Mouse (Mus musculus) thymus, adult 2 months (tissue): ENCODE data around the gene Gm8947. TPM values are rescaled to one million over a fixed set of nuclear protein-coding genes. Genes with fewer than 3 reads are reported as not detected.

Experiments
- DNase-seq: peaks from one replicate; pipeline ENCODE4 v3.0.0; 2021
- H3K27ac ChIP-seq: fragments of 200-500 bp; 2 replicates; pipeline ENCODE4 v1.5.1; 2012; ENCODE audit warnings: low read length, control low read depth; ENCODE audit not compliant: control insufficient read depth, insufficient read depth
- H3K27me3 ChIP-seq: fragments of 200-500 bp; 2 replicates; pipeline ENCODE4 v1.6.1; 2012; ENCODE audit warnings: mild to moderate bottlenecking, low read length, moderate library complexity, mixed read lengths; ENCODE audit not compliant: control insufficient read depth, insufficient read depth
- H3K36me3 ChIP-seq: fragments of 200-500 bp; 2 replicates; pipeline ENCODE4 v1.6.1; 2012; ENCODE audit warnings: mild to moderate bottlenecking, low read length, moderate library complexity; ENCODE audit not compliant: control insufficient read depth, insufficient read depth
- H3K4me1 ChIP-seq: fragments of 200-500 bp; replicated peaks from 2 replicates; pipeline ENCODE4 v1.6.1; 2012; ENCODE audit warnings: low read length; ENCODE audit not compliant: control insufficient read depth, insufficient read depth
- H3K4me3 ChIP-seq: fragments of 200-500 bp; 2 replicates; pipeline ENCODE4 v1.5.1; 2012; ENCODE audit warnings: mild to moderate bottlenecking, low read length, control low read depth, moderate library complexity; ENCODE audit not compliant: control insufficient read depth, insufficient read depth
- CTCF ChIP-seq: fragments of 200-500 bp; IDR thresholded peaks from 2 replicates; pipeline ENCODE4 v1.5.1; 2012; ENCODE audit warnings: mild to moderate bottlenecking, control low read depth, low read length, moderate library complexity, borderline replicate concordance; ENCODE audit not compliant: control insufficient read depth, poor library complexity, insufficient read depth; ENCODE audit errors: extremely low read depth
- POLR2A ChIP-seq: fragments of 200-500 bp; IDR thresholded peaks from 2 replicates; pipeline ENCODE4 v1.6.1; 2012; ENCODE audit warnings: mild to moderate bottlenecking, low read length, control low read depth, moderate library complexity; ENCODE audit not compliant: control insufficient read depth, poor library complexity, insufficient read depth; ENCODE audit errors: extremely low read depth
- WGBS: fragments of 180-500 bp; shearing (Covaris S2); methylation state at CpG from one replicate; pipeline ENCODE4 v1.1.7; 2018; 5-methylcytosine and 5-hydroxymethylcytosine counted together
- polyA plus RNA-seq: library from polyadenylated mRNA; depleted of rRNA; stranded (reverse); fragments of >200 nt; gene quantifications from 2 replicates; pipeline ENCODE4 v1.2.3, GENCODE M21; 2012

The Gm8947 gene
- polyA plus RNA-seq, 1 experiment = not detected

DNA sequence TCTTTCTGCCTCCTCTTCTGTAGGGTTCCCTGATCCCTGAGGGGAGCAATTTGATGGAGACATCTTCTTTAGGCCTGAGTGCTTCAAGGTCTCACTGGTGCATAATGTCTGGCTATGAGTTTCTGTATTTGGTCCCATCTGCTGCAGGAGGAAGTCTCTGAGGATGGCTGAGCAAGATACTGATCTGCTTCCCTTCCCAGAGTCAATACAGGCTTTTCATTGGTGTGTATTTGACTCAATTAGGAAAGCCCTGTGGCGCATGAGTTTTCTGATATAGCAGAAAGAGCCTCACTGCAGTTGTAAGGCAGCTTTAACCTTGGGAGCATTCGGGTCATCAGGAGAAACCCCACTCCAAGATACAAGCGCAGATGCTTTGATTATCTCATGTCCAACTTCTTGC lies 36.0 kb upstream of the Gm8947 start:
- Histone ChIP-seq H3K36me3 (no peaks in the 10 kb centered on the region), H3K4me3 (no peak overlapping the region), H3K4me1 (no peaks in the 10 kb centered on the region), H3K27ac (no peak overlapping the region), H3K27me3 (no peaks in the 10 kb centered on the region)
- TF ChIP-seq CTCF (no peak), POLR2A (no peak)
- WGBS = 89% methylated on average over 3 of the region's 3 CpGs
- DNase-seq = no peak

- no peaks in the 10 kb centered on the region for H3K27me3 ChIP-seq
- no peaks in the 10 kb centered on the region for H3K4me1 ChIP-seq
- no peak overlapping the region for H3K4me3 ChIP-seq
- no peak overlapping the region for H3K27ac ChIP-seq
- WGBS = 90% methylated on average over 7 of the region's 7 CpGs
- no peak for DNase-seq
- TF ChIP-seq CTCF (no peak), POLR2A (no peak)
- H3K36me3 ChIP-seq = no peaks in the 10 kb centered on the region
Observed at GRCm38 (mm10) chr1:151156777-151157632, 35.2 kb upstream of the Gm8947 start.

GRCm38 (mm10) chr1:151157963-151158856 lies 34.0 kb upstream of the Gm8947 start:
- Histone ChIP-seq H3K4me1 (no peaks in the 10 kb centered on the region), H3K36me3 (no peaks in the 10 kb centered on the region), H3K27ac (no peak overlapping the region), H3K27me3 (no peaks in the 10 kb centered on the region), H3K4me3 (no peak overlapping the region)
- 95% methylated on average over 9 of the region's 9 CpGs for WGBS
- TF ChIP-seq CTCF = no peak
- TF ChIP-seq POLR2A = no peak
- DNase-seq = no peak

GRCm38 (mm10) chr1:151158857-151159510 lies 33.2 kb upstream of the Gm8947 start:
- Histone ChIP-seq H3K4me1 (no peaks in the 10 kb centered on the region), H3K27ac (no peak overlapping the region), H3K27me3 (no peaks in the 10 kb centered on the region), H3K36me3 (no peaks in the 10 kb centered on the region), H3K4me3 (no peak overlapping the region)
- TF ChIP-seq CTCF = no peak
- TF ChIP-seq POLR2A = no peak
- WGBS = 96% methylated on average over 2 of the region's 2 CpGs
- DNase-seq = no peak

- Histone ChIP-seq H3K27ac (no peak overlapping the region), H3K36me3 (no peaks in the 10 kb centered on the region), H3K27me3 (no peaks in the 10 kb centered on the region), H3K4me3 (no peak overlapping the region), H3K4me1 (peaks cover 9% of the 10 kb centered on the region)
- no peak for TF ChIP-seq CTCF
- TF ChIP-seq POLR2A = no peak
- no peak for DNase-seq
- WGBS = 78% methylated on average over 8 of the region's 8 CpGs
Observed at GRCm38 (mm10) chr1:151166031-151166430, 26.1 kb upstream of the Gm8947 start.
